In genomic region chr2:63854198-63854875, GRCm38 (mm10) we compare ENCODE assay signal across 16 mouse cellular contexts.
DNase-seq lines count a peak whose midpoint lies in the region; ATAC-seq and TF ChIP-seq lines count a peak whose summit lies in the region.
"Had no signal": no experiment of that assay in that cellular context is flagged by ENCODE, and none has a peak within 500 bp of the region (broad histone marks: within the 10 kb centered on the region; RNA-seq: fewer than 3 reads in every experiment).

No protein-coding gene starts in this region.

- no peak overlapping the region for H3K4me2 ChIP-seq in hindbrain, embryonic 11.5 days (replicated peaks; ENCODE audit: low read depth, low read length)
- no peak overlapping the region for H3K4me2 ChIP-seq in hindbrain, postnatal 0 days (ENCODE audit: low read depth, low read length)
- no peak overlapping the region for H3K4me2 ChIP-seq in forebrain, embryonic 13.5 days
- no peak overlapping the region for H3K4me2 ChIP-seq in midbrain, embryonic 15.5 days
- H3K4me2 ChIP-seq: embryonic facial prominence, embryonic 13.5 days; hindbrain, embryonic 15.5 days; lung, embryonic 14.5 days; neural tube, embryonic 12.5 days had no signal

- H3K36me3 ChIP-seq in hindbrain, embryonic 11.5 days (ENCODE audit: control insufficient read depth, insufficient read depth, low read length), result no peaks in the 10 kb centered on the region
- H3K36me3 ChIP-seq in hindbrain, postnatal 0 days (ENCODE audit: insufficient read depth, low read length), result no peaks in the 10 kb centered on the region
- H3K36me3 ChIP-seq in forebrain, embryonic 13.5 days (ENCODE audit: poor library complexity, severe bottlenecking), result no peaks in the 10 kb centered on the region
- no peaks in the 10 kb centered on the region for H3K36me3 ChIP-seq in midbrain, embryonic 15.5 days (replicated peaks)
- H3K36me3 ChIP-seq: embryonic facial prominence, embryonic 13.5 days; hindbrain, embryonic 15.5 days; neural tube, embryonic 12.5 days had no signal

- 24% methylated on average over 1 of the region's 1 CpGs for WGBS in hindbrain, embryonic 11.5 days
- 38% methylated on average over 1 of the region's 1 CpGs for WGBS in hindbrain, postnatal 0 days
- 40% methylated on average over 1 of the region's 1 CpGs for WGBS in forebrain, embryonic 13.5 days
- WGBS in midbrain, embryonic 15.5 days, result 23% methylated on average over 1 of the region's 1 CpGs

- peak; percentile 26; the same call in 1 of the 2 replicates for ATAC-seq in hindbrain, embryonic 11.5 days (ENCODE audit: low FRiP score)
- no peak for ATAC-seq in hindbrain, postnatal 0 days
- ATAC-seq in forebrain, embryonic 13.5 days, result peak; percentile 27; the same call in 1 of the 2 replicates
- ATAC-seq in midbrain, embryonic 15.5 days (replicated peaks), result peak; percentile 35; the same call in 1 of the 2 replicates
- no peak for ATAC-seq in monocyte, adult 5-6 weeks (replicated peaks; ENCODE audit: insufficient number of reproducible peaks, low FRiP score, low TSS enrichment, poor library complexity, severe bottlenecking)

- H3K9ac ChIP-seq in hindbrain, embryonic 11.5 days (ENCODE audit: low read depth, low read length), result no peak overlapping the region
- H3K9ac ChIP-seq in hindbrain, postnatal 0 days (replicated peaks; ENCODE audit: low read length), result no peak overlapping the region
- H3K9ac ChIP-seq in forebrain, embryonic 13.5 days, result no peak overlapping the region
- no peak overlapping the region for H3K9ac ChIP-seq in midbrain, embryonic 15.5 days
- H3K9ac ChIP-seq: embryonic facial prominence, embryonic 13.5 days; hindbrain, embryonic 15.5 days; lung, embryonic 14.5 days; neural tube, embryonic 12.5 days had no signal

- H3K27ac ChIP-seq in hindbrain, embryonic 11.5 days (ENCODE audit: low read depth, low read length), result no peak overlapping the region
- no peak overlapping the region for H3K27ac ChIP-seq in hindbrain, postnatal 0 days
- H3K27ac ChIP-seq in forebrain, embryonic 13.5 days, result peak overlapping the region; percentile 20; the same call in 1 of the 2 replicates
- no peak overlapping the region for H3K27ac ChIP-seq in midbrain, embryonic 15.5 days
- H3K27ac ChIP-seq: embryonic facial prominence, embryonic 13.5 days; hindbrain, embryonic 15.5 days; layer of hippocampus, adult 2 months; neural tube, embryonic 12.5 days had no signal

- no peak for TF ChIP-seq CTCF in hindbrain, postnatal 0 days (IDR thresholded peaks at IDR 0.05; ENCODE audit: low read depth)

- no peaks in the 10 kb centered on the region for H3K4me1 ChIP-seq in hindbrain, embryonic 11.5 days (replicated peaks; ENCODE audit: control insufficient read depth, insufficient read depth, low read length)
- H3K4me1 ChIP-seq in hindbrain, postnatal 0 days (ENCODE audit: insufficient read depth, low read length), result peaks cover 5% of the 10 kb centered on the region; the same call in 1 of the 2 replicates
- peaks cover 34% of the 10 kb centered on the region for H3K4me1 ChIP-seq in forebrain, embryonic 13.5 days
- peaks cover 11% of the 10 kb centered on the region; the same call in 1 of the 2 replicates for H3K4me1 ChIP-seq in midbrain, embryonic 15.5 days
- H3K4me1 ChIP-seq: megakaryocyte, embryonic 14.5 days had no signal

- H3K9me3 ChIP-seq in hindbrain, embryonic 11.5 days (ENCODE audit: control insufficient read depth, low read length), result no peaks in the 10 kb centered on the region
- H3K9me3 ChIP-seq in hindbrain, postnatal 0 days (ENCODE audit: low read length), result no peaks in the 10 kb centered on the region
- no peaks in the 10 kb centered on the region for H3K9me3 ChIP-seq in forebrain, embryonic 13.5 days (replicated peaks)
- H3K9me3 ChIP-seq in midbrain, embryonic 15.5 days, result no peaks in the 10 kb centered on the region
- H3K9me3 ChIP-seq: embryonic facial prominence, embryonic 13.5 days; hindbrain, embryonic 15.5 days; neural tube, embryonic 12.5 days had no signal

- H3K4me3 ChIP-seq in hindbrain, embryonic 11.5 days (ENCODE audit: low read depth, low read length), result no peak overlapping the region
- H3K4me3 ChIP-seq in hindbrain, postnatal 0 days (ENCODE audit: low read length), result no peak overlapping the region
- H3K4me3 ChIP-seq in forebrain, embryonic 13.5 days, result no peak overlapping the region
- H3K4me3 ChIP-seq in midbrain, embryonic 15.5 days, result no peak overlapping the region
- H3K4me3 ChIP-seq: embryonic facial prominence, embryonic 13.5 days; hindbrain, embryonic 15.5 days; layer of hippocampus, adult 2 months; megakaryocyte, embryonic 14.5 days; neural tube, embryonic 12.5 days had no signal

- no peaks in the 10 kb centered on the region for H3K27me3 ChIP-seq in hindbrain, embryonic 11.5 days (ENCODE audit: control insufficient read depth, insufficient read depth, low read length)
- no peaks in the 10 kb centered on the region for H3K27me3 ChIP-seq in hindbrain, postnatal 0 days (ENCODE audit: insufficient read depth, low read length)
- 0 out of 2 replicates have a peak, but pooled peaks cover 8% of the 10 kb centered on the region for H3K27me3 ChIP-seq in forebrain, embryonic 13.5 days
- no peaks in the 10 kb centered on the region for H3K27me3 ChIP-seq in midbrain, embryonic 15.5 days (replicated peaks)
- H3K27me3 ChIP-seq: embryonic facial prominence, embryonic 13.5 days; hindbrain, embryonic 15.5 days; megakaryocyte, embryonic 14.5 days; neural tube, embryonic 12.5 days had no signal

- DNase-seq in adrenal gland, postnatal 14 days, result peak; percentile 9
- no peak for DNase-seq in adrenal gland, postnatal 36 days
- DNase-seq in hindbrain, embryonic 11.5 days (ENCODE audit: low spot score), result no peak
- DNase-seq in hindbrain, postnatal 0 days (ENCODE audit: low spot score), result no peak
- no peak for DNase-seq in spleen, postnatal 4 days (ENCODE audit: low spot score in 2 of 2)
- DNase-seq: cerebellum, adult 9-10 months; kidney, adult 8-10 months; lung, embryonic 14.5 days had no signal

Comparison
In these comparisons a context has a peak if more than half of its experiments do, and no peak if none do; other contexts are left out.
1. ATAC-seq: peak in hindbrain, embryonic 11.5 days (single experiment), forebrain, embryonic 13.5 days (single experiment) and midbrain, embryonic 15.5 days (single experiment); none in hindbrain, postnatal 0 days (single experiment) and monocyte, adult 5-6 weeks (single experiment).